Mouse (Mus musculus): ENCODE measurements around the gene St8sia6. TPM values are rescaled to one million over a fixed set of nuclear protein-coding genes. Genes with fewer than 3 reads are reported as not detected.

The St8sia6 gene
- polyA plus RNA-seq (2017; shearing (Covaris generic)): 0.48 TPM

GRCm38 (mm10) chr2:13793969-13794363, at the start of gene St8sia6:
St8sia6 (minus strand) TSS chr2:13794064.

Other genes starting within 250 kb of the St8sia6 start
- 8.4 TPM for gene Trdmt1, start 249.4 kb downstream of the St8sia6 start, polyA plus RNA-seq (2017; shearing (Covaris generic))
- 211 TPM for gene Vim, start 220.1 kb downstream of the St8sia6 start, polyA plus RNA-seq (2017; shearing (Covaris generic))

Data from effector memory CD4-positive, alpha-beta T cell, adult 7 months (primary cell).